Mouse (Mus musculus): ENCODE results near the gene Rora.

The Rora gene

DNA sequence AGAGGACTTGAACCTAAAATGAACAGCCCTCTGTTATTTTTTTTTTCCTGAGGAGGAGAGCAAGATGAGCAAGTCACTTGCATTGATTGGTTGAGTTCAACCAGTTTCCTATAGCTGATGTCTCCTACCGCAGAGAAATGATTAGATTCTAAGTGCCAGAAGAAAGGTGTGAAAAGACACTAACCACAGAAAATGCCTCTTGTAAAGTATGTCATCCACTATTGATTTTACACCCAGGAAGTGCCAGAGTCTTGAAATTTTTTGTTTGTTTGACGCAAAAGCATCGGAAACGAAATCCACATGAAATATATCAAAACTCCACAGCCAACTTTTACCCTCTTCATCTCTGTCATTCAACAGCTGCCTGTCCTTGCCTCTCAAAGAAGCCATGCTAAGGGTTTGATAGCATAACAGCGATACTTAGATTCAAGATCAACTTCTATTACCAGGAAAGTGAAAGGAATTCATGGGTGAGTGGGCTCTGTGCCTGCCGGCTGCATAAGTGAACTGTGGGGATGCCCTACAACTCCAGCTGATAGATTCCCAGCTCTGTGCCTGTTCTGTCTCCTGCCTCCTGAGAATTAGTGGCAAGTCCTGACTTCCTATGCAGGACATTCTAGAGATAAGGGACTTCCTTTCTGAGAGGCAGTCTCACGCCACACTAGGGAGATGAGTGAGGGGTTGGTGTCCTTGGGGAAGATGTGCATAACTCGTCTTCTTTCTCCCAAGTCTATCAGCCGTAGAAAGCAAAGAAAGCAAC is 661.0 kb downstream of the Rora start:
- no peak for DNase-seq (ENCODE audit: low spot score)

DNA sequence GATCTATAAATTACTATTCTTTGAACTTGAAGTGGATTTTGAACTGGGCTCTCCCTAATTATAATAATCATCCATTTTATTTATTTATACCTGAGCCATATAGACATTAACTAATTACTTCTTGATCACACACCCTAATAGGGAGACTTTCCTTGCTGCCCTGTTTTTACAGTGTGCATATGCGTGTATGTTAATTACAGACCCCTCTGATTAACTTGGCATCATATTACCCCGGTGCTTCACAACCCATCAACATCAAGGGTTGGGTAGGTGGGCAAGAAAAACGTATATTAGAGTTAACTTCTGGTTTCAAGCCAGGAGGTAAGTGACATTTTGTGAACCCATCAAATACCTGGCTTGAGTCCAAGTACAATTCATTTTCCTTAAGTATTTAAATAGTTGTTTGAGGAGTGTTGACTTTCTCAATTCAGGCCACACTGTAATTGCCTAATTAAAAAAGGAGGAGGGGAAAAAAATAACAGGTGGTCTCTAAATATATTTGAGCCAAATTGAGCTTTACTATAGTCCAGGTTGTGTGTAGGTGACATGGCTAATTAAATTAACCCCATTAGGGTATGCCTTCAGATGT is 664.0 kb downstream of the Rora start:
- no peak for DNase-seq (ENCODE audit: low spot score)

DNA sequence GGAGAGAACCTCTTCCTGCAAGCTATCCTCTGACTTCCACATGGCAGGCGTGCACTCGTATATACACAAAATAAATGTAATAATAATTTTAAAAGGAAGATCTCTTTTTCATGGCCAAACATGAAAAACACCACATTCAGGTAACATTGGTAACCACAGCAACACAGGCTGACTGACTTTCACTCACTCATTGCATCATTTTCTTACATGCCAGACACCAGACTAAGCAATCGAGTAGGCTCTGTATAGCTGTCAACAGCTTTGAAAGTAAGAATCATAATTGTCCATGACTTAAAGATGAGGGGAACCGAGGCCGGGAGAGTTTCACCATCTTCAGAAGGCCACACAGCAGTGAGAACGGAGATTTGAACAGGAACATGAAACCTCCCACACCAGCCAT is 665.8 kb downstream of the Rora start:
- no peak for DNase-seq (ENCODE audit: low spot score)

DNA sequence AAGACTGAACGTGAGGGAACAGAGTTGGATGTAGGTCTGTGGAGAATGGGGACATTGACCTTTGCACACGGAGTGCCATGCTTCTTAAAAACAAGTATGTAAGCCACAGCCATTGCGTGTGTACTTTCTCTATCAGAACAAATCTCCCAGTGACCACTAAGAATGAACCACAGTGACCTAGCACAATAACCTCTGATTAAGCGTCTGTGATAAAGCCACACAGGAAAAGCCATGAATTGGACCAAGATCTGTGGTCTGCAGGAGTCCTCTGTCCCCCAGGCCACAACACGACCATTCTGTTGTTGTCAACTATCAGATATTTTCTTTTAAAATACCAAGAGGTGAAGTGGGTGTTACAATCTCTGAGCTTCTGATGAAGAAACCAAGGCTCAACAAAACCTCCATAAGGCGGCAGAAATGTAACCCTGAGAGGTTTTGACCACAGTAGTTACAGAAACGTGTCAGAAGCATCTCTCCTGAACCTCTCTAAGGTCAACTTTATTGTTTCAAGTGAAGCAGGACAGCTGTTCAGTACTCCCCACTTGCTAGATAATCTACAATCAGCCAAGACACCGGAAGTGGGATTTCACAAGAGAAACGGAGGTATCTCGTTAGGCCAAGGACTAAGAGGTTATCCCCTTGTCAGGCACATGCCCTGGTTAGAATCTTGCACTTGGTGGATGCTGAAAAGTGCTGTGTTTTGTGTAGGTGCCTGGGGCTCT is 666.5 kb downstream of the Rora start:
- no peak for DNase-seq (ENCODE audit: low spot score)

DNA sequence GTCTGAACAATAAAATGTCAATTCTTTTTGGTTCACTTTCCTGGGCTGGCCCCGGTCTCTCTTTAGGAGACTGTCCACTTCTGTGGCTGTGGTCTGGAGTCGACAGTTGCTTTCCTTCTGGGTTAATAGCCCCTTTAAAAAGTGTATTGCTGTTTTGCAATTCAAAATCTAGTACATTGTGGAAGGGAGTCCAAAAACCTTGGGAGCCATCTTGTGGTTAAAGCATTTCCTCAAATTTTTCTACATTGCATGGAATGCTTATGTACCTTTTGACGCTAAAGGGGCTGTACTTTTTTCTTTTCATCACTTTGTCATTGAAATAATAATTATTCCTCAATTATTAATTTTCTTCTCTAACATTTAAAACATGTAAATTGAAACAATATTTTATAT is 667.0 kb downstream of the Rora start:
- no peak for DNase-seq (ENCODE audit: low spot score)

DNA sequence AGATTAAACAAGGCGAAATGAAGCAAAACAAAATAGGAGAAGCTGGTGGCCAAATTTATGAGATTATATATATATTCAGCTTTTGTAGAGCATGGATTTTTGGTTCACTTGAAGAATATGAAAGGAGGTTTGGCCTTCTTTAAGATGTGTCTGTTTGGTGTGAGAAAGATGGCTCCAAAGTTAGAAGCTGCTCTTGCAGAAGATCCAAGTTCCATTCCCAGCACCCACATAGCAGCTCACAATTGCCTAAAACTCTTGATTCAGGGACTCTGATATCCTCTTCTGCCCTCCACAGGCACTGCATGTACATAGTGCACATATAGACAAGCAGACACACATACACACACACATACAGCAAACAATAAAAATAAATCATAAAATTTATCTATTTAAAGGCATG is 668.4 kb downstream of the Rora start:
- DNase-seq (ENCODE audit: low spot score), result no peak

DNA sequence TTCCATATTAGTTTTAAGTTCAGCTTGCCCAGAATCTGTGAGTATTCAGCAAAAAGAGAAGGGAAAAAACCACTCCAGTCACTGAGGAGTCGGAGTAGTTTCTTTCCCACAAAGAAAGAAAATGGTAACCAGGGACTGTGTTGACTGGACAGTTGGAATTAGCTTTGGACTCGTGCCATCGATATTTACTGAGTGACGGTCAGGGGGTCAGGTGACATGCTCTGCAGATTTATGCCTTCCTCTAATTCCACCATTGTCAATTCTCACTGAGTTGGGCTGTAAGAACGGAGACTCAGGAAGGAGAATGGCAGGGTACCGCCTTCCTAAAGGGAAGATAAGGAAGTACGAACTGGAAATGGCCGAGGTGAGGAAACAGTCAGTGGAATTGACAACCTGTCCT is 670.2 kb downstream of the Rora start:
- DNase-seq (ENCODE audit: low spot score), result no peak

DNA sequence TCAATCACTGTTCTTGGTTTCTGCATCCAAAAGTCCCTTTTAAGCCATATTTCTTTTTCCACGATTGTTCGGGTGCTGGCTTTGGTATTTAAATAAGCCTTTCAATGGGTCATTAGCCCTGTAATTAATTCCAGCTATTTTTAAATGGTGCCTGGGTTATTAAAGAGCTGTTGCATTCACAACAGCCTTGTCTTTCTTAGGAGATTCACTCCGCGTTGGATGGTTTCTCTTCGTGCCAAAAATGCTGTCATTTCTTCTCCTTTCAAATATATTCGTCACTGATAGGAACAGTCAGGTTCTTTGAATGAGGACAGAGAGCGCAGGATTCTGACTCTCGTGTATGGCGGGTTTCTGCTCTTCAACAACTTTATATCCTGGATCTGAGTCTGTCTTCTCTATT is 673.5 kb downstream of the Rora start:
- no peak for DNase-seq (ENCODE audit: low spot score)

DNA sequence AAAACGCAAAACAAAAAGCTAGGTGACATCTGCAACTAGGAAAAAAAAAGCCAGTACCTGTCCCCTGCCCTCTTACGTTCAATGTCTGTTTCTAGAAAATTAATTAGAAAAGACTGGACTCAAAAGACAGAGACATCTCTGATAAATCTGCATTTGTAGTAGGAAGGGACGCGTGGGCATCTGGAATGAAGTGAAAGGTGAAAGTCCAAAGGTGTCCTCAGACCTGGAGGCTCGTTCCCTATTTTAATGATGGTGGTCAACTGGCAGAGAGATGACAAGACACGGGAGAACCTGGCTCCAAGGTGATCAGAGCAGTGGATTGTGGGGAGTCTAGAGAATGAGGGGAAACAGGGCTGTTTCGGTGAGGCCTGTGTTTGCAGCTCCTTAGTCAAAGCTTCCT is 674.0 kb downstream of the Rora start:
- DNase-seq (ENCODE audit: low spot score), result no peak

DNA sequence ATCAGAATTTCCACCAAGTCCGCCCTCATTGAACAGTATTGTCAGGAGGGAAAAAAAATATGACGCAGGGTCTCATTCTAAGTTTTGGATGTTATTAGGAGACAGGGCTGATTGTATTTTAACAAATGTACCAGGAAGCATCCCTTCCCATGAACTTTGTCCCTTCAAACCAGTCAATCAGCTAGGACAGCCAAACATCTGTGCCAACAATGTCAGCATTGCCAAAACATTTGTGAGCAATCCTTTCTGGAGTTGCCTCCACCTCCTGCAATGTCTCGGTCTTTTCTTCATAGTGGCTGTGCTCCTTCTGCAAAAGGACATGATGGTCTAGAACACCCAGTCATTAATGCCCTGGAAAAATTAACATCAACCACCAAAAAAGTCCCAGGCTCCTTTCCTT is 678.2 kb downstream of the Rora start:
- DNase-seq (ENCODE audit: low spot score), result no peak

DNA sequence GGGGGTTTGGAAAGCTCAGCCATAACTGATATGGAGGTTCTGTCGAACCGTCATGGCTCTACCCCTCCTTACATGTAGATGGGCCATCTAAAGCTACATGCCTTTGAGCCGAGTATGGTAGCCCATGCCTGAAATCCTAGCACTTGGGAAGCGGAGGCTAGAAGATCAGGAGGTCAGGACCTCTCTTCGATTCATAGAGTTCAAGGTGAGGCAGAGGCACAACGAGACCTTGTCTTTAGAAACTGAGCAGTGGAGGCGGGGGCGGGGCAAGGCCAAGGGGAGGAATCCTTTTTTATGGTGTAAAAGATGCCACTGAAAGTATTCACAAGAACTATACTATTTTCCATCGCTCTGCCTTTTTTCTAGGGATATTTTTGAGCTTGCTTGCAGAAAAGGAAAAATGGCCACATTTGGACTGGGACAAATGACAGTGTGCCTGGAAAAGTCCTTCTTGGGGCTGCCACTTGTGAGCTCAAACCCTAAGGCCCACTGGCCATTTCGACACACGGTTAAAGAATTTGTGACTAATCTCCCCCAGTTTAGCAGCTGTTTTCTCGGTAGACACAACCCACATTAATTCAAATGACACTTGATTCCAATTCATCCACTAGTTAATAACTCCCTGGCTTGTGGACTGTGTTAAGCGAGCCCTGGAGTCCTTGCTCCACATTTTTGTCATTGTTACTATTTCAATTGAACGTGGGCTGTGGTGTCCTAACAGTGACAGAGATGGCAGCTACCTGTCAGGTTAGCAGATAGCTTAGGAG is 679.4 kb downstream of the Rora start:
- no peak for DNase-seq (ENCODE audit: low spot score)

DNA sequence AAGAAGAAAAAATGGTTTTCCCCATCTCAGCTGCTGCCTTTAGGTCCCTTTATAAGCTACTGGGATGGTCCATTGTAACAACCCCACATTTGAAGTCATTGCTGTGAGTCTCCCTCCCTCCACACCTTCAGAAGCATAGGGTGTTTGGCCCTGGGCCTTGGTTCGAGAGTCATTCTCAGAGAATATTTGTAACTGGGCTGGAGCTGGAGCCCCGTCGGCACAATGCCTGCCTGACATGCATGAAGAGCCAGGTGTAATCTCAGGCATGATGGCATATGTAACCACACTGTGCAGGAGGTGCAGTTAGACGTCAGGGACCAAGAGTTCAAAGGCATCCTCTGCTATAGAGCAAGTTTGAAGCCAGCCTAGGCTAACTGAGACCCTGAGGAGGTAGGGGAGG is 680.1 kb downstream of the Rora start:
- no peak for DNase-seq (ENCODE audit: low spot score)

DNA sequence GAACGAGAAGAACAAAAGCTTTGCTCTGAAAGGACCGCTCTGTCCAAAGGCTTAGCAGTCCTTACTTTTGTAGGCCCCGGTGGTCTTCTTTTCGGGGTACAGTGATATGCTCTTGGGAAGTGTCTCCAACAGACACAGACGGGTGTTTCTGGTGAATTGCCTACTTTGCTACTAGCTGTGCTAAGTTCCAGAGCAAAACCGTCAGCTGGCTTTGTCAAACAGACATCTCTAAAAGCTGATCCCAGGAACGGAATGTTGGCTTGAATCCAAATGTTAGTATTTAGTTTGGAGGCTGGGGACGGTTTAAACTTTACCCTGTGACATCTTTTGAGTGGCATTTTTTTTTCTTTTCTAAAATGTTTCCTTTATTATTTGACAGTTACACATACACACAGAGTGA is 680.5 kb downstream of the Rora start:
- no peak for DNase-seq (ENCODE audit: low spot score)

DNA sequence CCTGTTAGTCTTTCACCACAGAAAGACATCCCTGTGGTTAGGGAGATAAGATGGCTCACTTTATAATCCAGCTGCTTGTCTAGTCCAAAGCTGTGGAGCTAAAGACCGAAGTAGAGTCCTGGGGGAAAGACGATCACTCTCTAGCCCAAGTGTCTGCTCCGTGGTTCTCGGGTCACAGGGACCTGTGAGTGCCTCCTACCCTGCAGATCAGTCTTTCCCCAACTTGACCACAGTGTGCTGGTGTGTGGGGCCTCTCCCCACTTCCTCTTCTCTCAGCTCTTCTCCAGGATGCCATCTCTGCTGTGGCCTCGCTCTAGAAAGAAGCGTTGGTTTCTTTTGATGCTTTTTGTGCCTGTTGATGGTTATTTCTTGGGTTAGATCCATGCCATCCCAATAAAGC is 682.5 kb downstream of the Rora start:
- no peak for DNase-seq (ENCODE audit: low spot score)

DNA sequence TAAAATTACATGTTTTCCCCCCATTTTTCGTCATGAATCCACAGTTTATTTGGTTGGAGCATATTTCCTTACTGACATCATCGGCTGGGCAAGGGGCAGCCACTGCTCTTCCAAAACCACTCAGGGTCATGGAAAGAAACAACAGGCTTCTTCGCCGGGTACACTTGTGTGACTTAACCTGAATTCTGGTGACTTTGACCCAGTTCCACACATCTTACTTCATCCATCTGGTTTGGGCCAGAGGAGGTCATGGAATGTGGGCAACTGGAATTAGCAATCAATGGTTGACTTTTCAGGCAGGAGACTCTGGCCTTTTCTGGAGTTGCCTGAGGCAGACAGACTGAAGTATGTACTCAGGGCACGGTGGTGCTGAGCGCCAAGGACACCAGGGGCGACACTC is 685.6 kb downstream of the Rora start:
- DNase-seq (ENCODE audit: low spot score), result no peak

DNA sequence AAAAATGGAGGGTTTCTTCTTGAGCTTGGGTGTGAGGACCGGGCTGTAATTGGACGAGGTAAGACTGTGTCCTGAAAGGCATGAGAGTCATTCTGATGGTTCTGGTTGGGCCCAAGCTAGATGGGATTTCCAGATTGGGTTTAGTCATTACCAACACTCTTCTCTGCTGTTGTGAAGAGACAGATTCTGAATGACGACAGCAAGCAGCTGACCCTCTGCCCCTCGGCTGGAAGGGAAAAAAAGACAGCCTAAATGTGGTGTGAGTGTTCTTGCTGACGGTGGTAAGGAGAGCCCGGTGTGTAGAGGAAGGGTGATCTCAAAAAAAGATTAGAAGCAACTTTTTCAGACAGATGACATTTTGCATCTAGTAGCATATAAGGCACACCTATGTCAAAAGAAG is 686.2 kb downstream of the Rora start:
- no peak for DNase-seq (ENCODE audit: low spot score)

DNA sequence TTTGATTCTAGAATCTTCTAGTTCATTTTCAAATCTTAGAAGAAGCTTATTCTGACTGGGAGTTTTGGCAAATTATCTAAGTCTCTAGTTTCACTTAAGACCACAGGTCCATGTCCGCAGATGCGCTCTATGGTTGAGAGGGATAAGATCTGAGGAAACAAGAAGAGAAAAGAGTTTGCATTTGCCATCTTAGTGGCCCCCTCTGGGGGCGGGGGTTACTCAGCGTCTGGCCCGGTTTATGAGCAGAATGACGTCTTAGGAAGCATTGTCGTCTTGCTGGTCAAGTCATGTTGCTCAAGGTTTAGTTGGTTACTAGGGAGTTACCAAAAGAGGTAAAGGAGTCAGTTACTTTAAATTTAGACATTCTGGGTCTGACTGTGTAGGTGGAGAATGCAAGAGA is 686.8 kb downstream of the Rora start:
- DNase-seq (ENCODE audit: low spot score), result no peak

DNA sequence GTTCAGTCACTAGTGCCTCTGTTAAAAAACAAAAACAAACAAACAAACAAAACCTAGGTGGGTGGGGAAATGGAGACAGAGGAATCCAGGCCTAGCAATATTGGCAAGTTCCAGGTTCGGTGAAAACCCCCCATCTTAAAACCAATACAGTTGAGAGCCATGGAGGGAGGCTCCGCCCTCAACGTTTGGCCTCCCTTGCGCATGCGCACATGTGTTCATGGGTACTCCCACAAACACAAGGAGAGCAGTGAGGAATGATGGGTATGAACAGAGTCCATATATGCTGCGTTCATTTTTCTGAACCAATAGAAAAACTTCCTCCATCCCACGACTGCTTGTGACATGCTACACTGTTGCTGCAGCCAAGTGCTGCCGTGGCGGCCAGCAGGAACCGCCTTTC is 690.3 kb downstream of the Rora start:
- peak; percentile 78 for DNase-seq (ENCODE audit: low spot score)

DNA sequence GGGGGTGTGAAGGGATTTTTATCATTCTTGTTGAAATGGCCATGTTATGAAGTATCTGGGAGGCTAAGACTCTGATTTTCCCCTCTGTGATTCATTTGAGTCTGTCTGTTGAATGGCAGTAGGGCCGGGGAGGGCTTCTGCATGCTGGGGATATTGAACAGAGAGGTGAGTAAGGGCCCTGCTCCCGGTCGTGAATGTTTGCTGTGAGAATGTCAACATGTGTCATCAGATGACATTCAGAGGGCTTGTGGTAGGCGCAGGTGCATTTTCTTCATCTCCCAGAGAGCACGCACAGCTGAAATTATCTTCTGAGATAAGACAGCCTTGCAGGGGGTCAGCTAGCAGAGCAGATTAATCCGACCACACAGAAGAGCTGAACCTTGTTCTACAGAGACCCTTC is 692.0 kb downstream of the Rora start:
- no peak for DNase-seq (ENCODE audit: low spot score)

DNA sequence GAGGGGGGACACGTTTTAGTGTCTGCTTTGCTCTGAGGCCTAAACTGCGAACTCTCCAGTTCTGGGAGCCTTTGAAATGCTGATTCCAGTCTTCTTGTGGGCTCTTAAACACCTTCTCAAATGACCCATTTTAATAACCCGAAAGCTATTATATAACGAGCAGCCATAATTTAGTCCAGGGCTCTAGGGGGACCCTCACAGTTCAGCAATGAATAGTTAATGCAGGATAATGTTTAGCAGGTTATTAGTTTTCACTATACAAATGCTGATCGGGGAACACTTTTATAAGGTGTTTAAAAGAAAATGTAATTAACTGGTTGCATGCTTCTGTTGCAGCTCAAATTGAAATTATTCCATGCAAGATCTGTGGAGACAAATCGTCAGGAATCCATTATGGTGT is 694.2 kb downstream of the Rora start:
- DNase-seq (ENCODE audit: low spot score), result no peak

DNA sequence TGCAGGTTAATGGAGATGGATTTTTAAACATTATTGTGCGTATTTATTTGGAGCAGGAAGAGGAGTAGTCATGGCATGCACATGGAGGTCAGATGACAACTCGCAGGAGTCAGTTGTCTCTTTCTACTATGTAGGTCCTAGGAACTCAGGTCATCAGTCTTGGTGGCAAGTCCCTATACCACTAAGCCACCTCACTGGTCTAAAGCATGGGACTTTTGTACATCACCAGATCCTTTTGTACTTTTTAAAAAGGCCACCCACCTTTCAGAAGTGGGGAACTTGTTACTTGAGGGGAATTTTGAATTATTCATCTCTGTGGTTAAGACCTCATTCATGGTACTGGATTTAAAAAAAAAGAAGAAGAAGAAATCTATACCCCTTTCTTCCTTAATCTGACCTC is 696.0 kb downstream of the Rora start:
- DNase-seq (ENCODE audit: low spot score), result no peak

DNA sequence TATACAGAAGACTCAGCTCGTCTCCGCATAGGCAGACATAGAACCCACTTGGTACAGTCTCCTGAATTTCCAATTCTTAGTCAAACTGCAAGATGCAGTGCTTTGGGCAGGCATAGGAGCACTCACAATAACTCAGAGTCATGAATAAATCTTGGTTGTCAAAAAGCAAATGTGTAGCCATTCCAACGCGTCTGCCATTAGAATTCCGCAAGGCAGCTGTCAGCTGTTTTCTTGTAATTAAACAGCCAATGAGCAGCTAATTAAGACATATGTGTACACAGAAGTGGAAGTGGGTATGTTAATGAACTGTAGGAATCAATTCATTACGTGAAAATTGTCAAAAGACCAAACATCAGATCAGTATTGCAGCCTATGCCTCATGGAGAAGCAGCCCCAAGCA is 700.6 kb downstream of the Rora start:
- DNase-seq (ENCODE audit: low spot score), result no peak

DNA sequence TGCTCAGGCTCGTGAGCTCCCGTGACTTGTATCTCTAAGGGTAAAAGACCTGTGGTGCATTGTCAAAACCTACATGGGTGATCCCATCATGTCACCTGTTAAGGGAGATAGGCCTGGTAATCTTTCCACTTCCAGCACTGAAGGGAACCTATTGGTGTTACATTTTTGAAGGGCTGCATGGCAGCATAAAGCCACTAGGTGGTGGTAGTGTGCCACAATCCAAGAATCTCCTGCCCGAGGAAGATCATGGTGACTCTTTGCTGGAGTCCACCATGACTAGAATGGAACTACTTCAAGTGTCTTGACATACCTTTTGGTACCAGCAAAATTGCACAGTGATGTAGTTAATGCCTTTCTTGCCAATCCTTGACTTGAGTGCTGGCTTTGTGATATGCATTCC is 704.2 kb downstream of the Rora start:
- no peak for DNase-seq (ENCODE audit: low spot score)
